5 mouse cellular contexts compared by ENCODE assay signal in genomic region chr8:105602540-105602939, GRCm38 (mm10). TPM values are rescaled to one million over a fixed set of nuclear protein-coding genes. Genes with fewer than 3 reads are reported as not detected.
DNase-seq lines count a peak whose midpoint lies in the region; TF ChIP-seq lines count a peak whose summit lies in the region.
"Not testable (repeated sequence)": the region's sequence is repeated elsewhere in the genome, so short reads cannot be mapped to it uniquely, and the experiment has no call there.
"Had no signal": no experiment of that assay in that cellular context is flagged by ENCODE, and none has a peak within 500 bp of the region (broad histone marks: within the 10 kb centered on the region; RNA-seq: fewer than 3 reads in every experiment).

No protein-coding gene starts in this region.

- H3K27me3 ChIP-seq in CH12.LX (replicated peaks); MEL (ENCODE audit: control insufficient read depth in 1 of 2, insufficient read depth in 2 of 2, low read length in 2 of 2): not testable (repeated sequence)

- H3K4me1 ChIP-seq in CH12.LX (ENCODE audit: control insufficient read depth in 1 of 2, insufficient read depth in 2 of 2) (peaks cover 4 to 24% of the 10 kb centered on the region in 2 experiments), ES-E14 (ENCODE audit: control insufficient read depth in 2 of 2, insufficient read depth in 2 of 2, low read length in 2 of 2, poor library complexity in 1 of 2) (peaks cover 0 to 13% of the 10 kb centered on the region in 2 experiments; a peak in 2 of 4 replicates), MEL (ENCODE audit: control insufficient read depth in 1 of 2, insufficient read depth in 2 of 2, low read length in 2 of 2) (peaks cover 4 to 24% of the 10 kb centered on the region in 2 experiments)

- dilution Hi-C loops in CH12.LX (cut with MboI; ENCODE audit: extremely low pct_ligation_motif_present, extremely low pct_unique_long_range_greater_than_20kb, low sequenced_read_pairs): not testable (repeated sequence)

- H3K9me3 ChIP-seq in CH12.LX (replicated peaks; ENCODE audit: low read length); ES-E14 (ENCODE audit: control insufficient read depth, insufficient read depth, low read depth, low read length); MEL (replicated peaks; ENCODE audit: insufficient read depth, low read length): not testable (repeated sequence)

- not testable (repeated sequence) for H3K79me2 ChIP-seq in CH12.LX (replicated peaks; ENCODE audit: control insufficient read depth, extremely low read depth, insufficient read depth, poor library complexity, severe bottlenecking)
- H3K79me2 ChIP-seq in MEL (ENCODE audit: control insufficient read depth, insufficient read depth, low read length, poor library complexity): peaks cover 26% of the 10 kb centered on the region

- not testable (repeated sequence) for TF ChIP-seq POLR2A in CH12.LX (IDR thresholded peaks at IDR 0.05; ENCODE audit: low read depth, low read length)
- TF ChIP-seq POLR2A in MEL (IDR thresholded peaks at IDR 0.05; ENCODE audit: control insufficient read depth in 1 of 2, insufficient read depth in 1 of 2, low read depth in 1 of 2, low read length in 2 of 2, poor library complexity in 1 of 2): 0 out of 4 replicates have a peak, but pooled peaks of 1 of the 2 experiments have one; percentile 40

- not testable (repeated sequence) for H3K4me2 ChIP-seq in CH12.LX (ENCODE audit: insufficient read depth, low read depth, poor library complexity, severe bottlenecking)

- not testable (repeated sequence) for TF ChIP-seq EP300 in CH12.LX (IDR thresholded peaks at IDR 0.05; ENCODE audit: low read length); MEL (IDR thresholded peaks at IDR 0.05; ENCODE audit: low read depth in 1 of 2, low read length in 2 of 2)

- not testable (repeated sequence) for H3K27ac ChIP-seq in CH12.LX (ENCODE audit: insufficient read depth, low read depth); ES-E14 (ENCODE audit: insufficient read depth, low read depth, low read length, poor library complexity, severe bottlenecking)
- peak overlapping the region; percentile 63 for H3K27ac ChIP-seq in MEL (ENCODE audit: control insufficient read depth, low read depth, low read length)

- not testable (repeated sequence) for H3K9ac ChIP-seq in CH12.LX (ENCODE audit: insufficient read depth, low read depth); ES-E14 (ENCODE audit: insufficient read depth, low read depth, low read length, poor library complexity, severe bottlenecking); MEL (ENCODE audit: control insufficient read depth, low read depth, low read length, poor library complexity, severe bottlenecking)

- not testable (repeated sequence) for TF ChIP-seq RAD21 in CH12.LX (IDR thresholded peaks at IDR 0.05; ENCODE audit: low read depth, low read length); MEL (IDR thresholded peaks at IDR 0.05; ENCODE audit: low read depth, low read length)

- in situ Hi-C loops in CH12.LX (cut with MboI; ENCODE audit: low pct_ligation_motif_present, low pct_unique_long_range_greater_than_20kb, low sequenced_read_pairs); ES-E14 (cut with MboI; ENCODE audit: low sequenced_read_pairs in 2 of 2, unreplicated experiment in 2 of 2): not testable (repeated sequence)

- DNase-seq in CH12.LX (ENCODE audit: extremely low read depth); ES-E14 (ENCODE audit: low read depth, low spot score): not testable (repeated sequence)
- peak; percentile 46 for DNase-seq in MEL (ENCODE audit: low read depth, low spot score)
- DNase-seq in MEL-GATA-1-ER (ENCODE audit: extremely low read depth, low read depth): peak; percentile 13

- not testable (repeated sequence) for H3K4me3 ChIP-seq in CH12.LX (replicated peaks in 1 of 3; ENCODE audit: low read depth in 2 of 3, low read length in 2 of 3, poor library complexity in 1 of 3); ES-E14 (ENCODE audit: insufficient read depth in 1 of 2, low read depth in 1 of 2, low read length in 2 of 2, poor library complexity in 1 of 2, severe bottlenecking in 1 of 2); MEL (ENCODE audit: control insufficient read depth in 1 of 2, insufficient read depth in 1 of 2, low read depth in 2 of 2, low read length in 2 of 2)

- H3K36me3 ChIP-seq in CH12.LX (replicated peaks in 1 of 2; ENCODE audit: control insufficient read depth in 1 of 2, insufficient read depth in 1 of 2, low read length in 1 of 2); ES-E14 (ENCODE audit: control insufficient read depth, insufficient read depth, low read length, poor library complexity, severe bottlenecking): not testable (repeated sequence)
- peaks cover 0 to 24% of the 10 kb centered on the region in 2 experiments; a peak in 2 of 4 replicates for H3K36me3 ChIP-seq in MEL (ENCODE audit: control insufficient read depth in 1 of 2, insufficient read depth in 2 of 2, low read length in 2 of 2)

- not testable (repeated sequence) for TF ChIP-seq CTCF in CH12.LX (conservative IDR thresholded peaks at IDR 0.05 in 1 of 2, IDR thresholded peaks at IDR 0.05 in 1 of 2; ENCODE audit: low read depth in 2 of 2, low read length in 2 of 2); MEL (IDR thresholded peaks at IDR 0.05 in 2 of 3, conservative IDR thresholded peaks at IDR 0.05 in 1 of 3; ENCODE audit: control insufficient read depth in 1 of 3, insufficient read depth in 1 of 3, low read depth in 2 of 3, low read length in 3 of 3, poor library complexity in 1 of 3, severe bottlenecking in 1 of 3)

TF ChIP-seq in CH12.LX, 34 proteins besides CTCF, POLR2A, EP300 and RAD21:
- TF ChIP-seq ZNF384 (IDR thresholded peaks at IDR 0.05; ENCODE audit: low read depth, low read length): peak; percentile 47; the same call in 1 of the 2 replicates

TF ChIP-seq in ES-E14, 5 proteins besides CTCF, POLR2A, EP300 and RAD21:
- peak; percentile 21; the same call in 1 of the 2 replicates for TF ChIP-seq ZNF384 (IDR thresholded peaks at IDR 0.05; ENCODE audit: low read depth, low read length)

TF ChIP-seq in MEL, 35 proteins besides CTCF, POLR2A, EP300 and RAD21:
- TF ChIP-seq TBP (IDR thresholded peaks at IDR 0.05; ENCODE audit: low read depth, low read length) (peak; percentile 52), ZMIZ1 (IDR thresholded peaks at IDR 0.05; ENCODE audit: low read depth, low read length) (peak; percentile 68), ETS1 (IDR thresholded peaks at IDR 0.05; ENCODE audit: low read depth, low read length) (peak; percentile 29; the same call in 1 of the 2 replicates), ZNF384 (IDR thresholded peaks at IDR 0.05; ENCODE audit: low read depth, low read length) (peak; percentile 97), ZKSCAN1 (IDR thresholded peaks at IDR 0.05; ENCODE audit: low read depth, low read length) (peak; percentile 40; the same call in 1 of the 2 replicates)

RNA-seq across cellular contexts. Expression of gene Ripor1, which starts 2.5 kb away (rescaled TPM):
- 1.5 and 1.7 TPM in 2 replicates for total RNA-seq in CH12.LX (2012; rRNA removed)
- 0.24 and 0.28 TPM in 2 replicates for total RNA-seq in CH12.LX (2014; rRNA removed)
- polyA plus RNA-seq in CH12.LX (2012; ENCODE audit: insufficient read length, low read depth): 5.8 and 7.2 TPM in 2 replicates
- total RNA-seq in ES-E14 (2012; rRNA removed): 3.5 and 5.6 TPM in 2 replicates
- total RNA-seq in MEL (2012; rRNA removed): 15.7 and 16.6 TPM in 2 replicates
- polyA plus RNA-seq in MEL (2012; ENCODE audit: insufficient read depth in 1 of 2, insufficient read length in 2 of 2, low read depth in 1 of 2, low replicate concordance in 2 of 2, missing spikeins in 1 of 2): 100 to 1,000 TPM in 1 of 2 experiments, not detected in 1; 120 TPM

RNA-seq across cellular contexts. Expression of gene Ctcf, which starts 33.8 kb away (rescaled TPM):
- total RNA-seq in CH12.LX (2012; rRNA removed) (42.3 and 47.2 TPM in 2 replicates), CH12.LX (2014; rRNA removed) (48.3 and 52.4 TPM in 2 replicates), ES-E14 (2012; rRNA removed) (49.4 and 65.5 TPM in 2 replicates), MEL (2012; rRNA removed) (36.4 and 40.7 TPM in 2 replicates)
- polyA plus RNA-seq in CH12.LX (2012; ENCODE audit: insufficient read length, low read depth) (97.9 and 107 TPM in 2 replicates), MEL (2012; ENCODE audit: insufficient read depth in 1 of 2, insufficient read length in 2 of 2, low read depth in 1 of 2, low replicate concordance in 2 of 2, missing spikeins in 1 of 2) (100 to 1,000 TPM in 1 of 2 experiments, 10 to 100 TPM in 1; 87.1 to 670 TPM)

RNA-seq across cellular contexts. Expression of gene Agrp, which starts 34.7 kb away (rescaled TPM):
- total RNA-seq in CH12.LX (2012; rRNA removed): 0.21 and 0.30 TPM in 2 replicates
- total RNA-seq in CH12.LX (2014; rRNA removed): not detected in 2 replicates
- polyA plus RNA-seq in CH12.LX (2012; ENCODE audit: insufficient read length, low read depth): not detected in 2 replicates
- total RNA-seq in ES-E14 (2012; rRNA removed): 0.71 and 1.1 TPM in 2 replicates
- not detected in 2 replicates for total RNA-seq in MEL (2012; rRNA removed)
- polyA plus RNA-seq in MEL (2012; ENCODE audit: insufficient read depth in 1 of 2, insufficient read length in 2 of 2, low read depth in 1 of 2, low replicate concordance in 2 of 2, missing spikeins in 1 of 2): under 1 TPM in 1 of 2 experiments, not detected in 1; 0.63 TPM
- total RNA-seq: G1E had no signal
- polyA plus RNA-seq: G1E had no signal

RNA-seq across cellular contexts. Expression of gene Atp6v0d1, which starts 36.7 kb away (rescaled TPM):
- total RNA-seq in CH12.LX (2012; rRNA removed) (38.0 and 48.8 TPM in 2 replicates), CH12.LX (2014; rRNA removed) (51.0 and 55.3 TPM in 2 replicates), ES-E14 (2012; rRNA removed) (65.1 and 85.5 TPM in 2 replicates), MEL (2012; rRNA removed) (43.0 and 51.1 TPM in 2 replicates)
- polyA plus RNA-seq in CH12.LX (2012; ENCODE audit: insufficient read length, low read depth) (48.8 and 53.6 TPM in 2 replicates), MEL (2012; ENCODE audit: insufficient read depth in 1 of 2, insufficient read length in 2 of 2, low read depth in 1 of 2, low replicate concordance in 2 of 2, missing spikeins in 1 of 2) (10 to 100 TPM in 1 of 2 experiments, not detected in 1; 83.8 TPM)
